Mouse (Mus musculus): ENCODE results near the gene Polr2f.
A peak's percentile ranks its signal among the peaks of the same experiment; 100 is the strongest.

GRCm38 (mm10) chr15:79126217-79126932, 14.4 kb upstream of the Polr2f start:
- peak; percentile 69 for TF ChIP-seq CTCF (IDR thresholded peaks at IDR 0.05; ENCODE audit: extremely low read depth, insufficient read depth, low read length)
- no peak for TF ChIP-seq POLR2A (IDR thresholded peaks at IDR 0.05; ENCODE audit: extremely low read depth, insufficient read depth, low read length)

All from cortical plate, adult 2 months (tissue).